Comparison of ENCODE assay signal across 14 mouse cellular contexts in genomic region chr15:91028494-91028893, GRCm38 (mm10). TPM values are rescaled to one million over a fixed set of nuclear protein-coding genes. Genes with fewer than 3 reads are reported as not detected.
A peak's percentile ranks its signal among the peaks of the same experiment; 100 is the strongest.
DNase-seq lines count a peak whose midpoint lies in the region; ATAC-seq lines count a peak whose summit lies in the region.
"Had no signal": no experiment of that assay in that cellular context is flagged by ENCODE, and none has a peak within 500 bp of the region (broad histone marks: within the 10 kb centered on the region; RNA-seq: fewer than 3 reads in every experiment).

No protein-coding gene starts in this region.

- no peak overlapping the region for H3K4me3 ChIP-seq in embryonic facial prominence, embryonic 13.5 days
- H3K4me3 ChIP-seq in embryonic facial prominence, embryonic 10.5 days = no peak overlapping the region
- no peak overlapping the region for H3K4me3 ChIP-seq in hindbrain, embryonic 10.5 days
- H3K4me3 ChIP-seq in neural tube, embryonic 14.5 days (ENCODE audit: low read depth, low read length) = no peak overlapping the region

- H3K9ac ChIP-seq in embryonic facial prominence, embryonic 13.5 days = 0 out of 2 replicates have a peak overlapping the region, but pooled peaks have one; percentile 0
- H3K9ac ChIP-seq in neural tube, embryonic 14.5 days (replicated peaks; ENCODE audit: low read depth, low read length) = no peak overlapping the region

- H3K4me2 ChIP-seq in embryonic facial prominence, embryonic 13.5 days = no peak overlapping the region
- no peak overlapping the region for H3K4me2 ChIP-seq in neural tube, embryonic 14.5 days (ENCODE audit: low read depth, low read length)

- 33% methylated on average over 10 of the region's 10 CpGs for WGBS in embryonic facial prominence, embryonic 13.5 days
- WGBS in embryonic facial prominence, embryonic 10.5 days = 60% methylated on average over 10 of the region's 10 CpGs
- 75% methylated on average over 10 of the region's 10 CpGs for WGBS in hindbrain, embryonic 10.5 days
- 68% methylated on average over 10 of the region's 10 CpGs for WGBS in neural tube, embryonic 14.5 days

- no peak for ATAC-seq in embryonic facial prominence, embryonic 13.5 days (ENCODE audit: insufficient number of reproducible peaks, insufficient read depth, low FRiP score, low TSS enrichment, low read depth)
- no peak for ATAC-seq in neural tube, embryonic 14.5 days (ENCODE audit: low read depth)
- ATAC-seq: intestine, embryonic 16.5 days; lung, postnatal 0 days had no signal

- peaks cover 4% of the 10 kb centered on the region; the same call in 1 of the 2 replicates for H3K4me1 ChIP-seq in embryonic facial prominence, embryonic 13.5 days
- H3K4me1 ChIP-seq in embryonic facial prominence, embryonic 10.5 days = no peaks in the 10 kb centered on the region
- 0 out of 2 replicates have a peak, but pooled peaks cover 3% of the 10 kb centered on the region for H3K4me1 ChIP-seq in hindbrain, embryonic 10.5 days (replicated peaks)
- no peaks in the 10 kb centered on the region for H3K4me1 ChIP-seq in neural tube, embryonic 14.5 days (ENCODE audit: control insufficient read depth, insufficient read depth, low read length)

- H3K27ac ChIP-seq in embryonic facial prominence, embryonic 13.5 days = peak overlapping the region; percentile 60
- H3K27ac ChIP-seq in embryonic facial prominence, embryonic 10.5 days (replicated peaks) = no peak overlapping the region
- H3K27ac ChIP-seq in hindbrain, embryonic 10.5 days = 0 out of 2 replicates have a peak overlapping the region, but pooled peaks have one; percentile 53
- peak overlapping the region; percentile 44 for H3K27ac ChIP-seq in neural tube, embryonic 14.5 days (ENCODE audit: low read depth, low read length)

- H3K36me3 ChIP-seq in embryonic facial prominence, embryonic 13.5 days = no peaks in the 10 kb centered on the region
- H3K36me3 ChIP-seq in embryonic facial prominence, embryonic 10.5 days (replicated peaks) = peaks cover 10% of the 10 kb centered on the region
- H3K36me3 ChIP-seq in hindbrain, embryonic 10.5 days = peaks cover 48% of the 10 kb centered on the region
- no peaks in the 10 kb centered on the region for H3K36me3 ChIP-seq in neural tube, embryonic 14.5 days (ENCODE audit: control insufficient read depth, insufficient read depth, low read length)

- no peak for DNase-seq in embryonic facial prominence, embryonic 10.5 days (ENCODE audit: low spot score)
- peak; percentile 56 for DNase-seq in layer of hippocampus, adult 9-11 months
- no peak for DNase-seq in layer of hippocampus, postnatal 36 days
- no peak for DNase-seq in hindbrain, embryonic 10.5 days (ENCODE audit: low spot score)
- no peak for DNase-seq in cerebellum, postnatal 4 days (ENCODE audit: low spot score in 2 of 2)
- DNase-seq in urinary bladder, adult 18-20 months (ENCODE audit: low spot score in 2 of 2) = no peak
- DNase-seq: cerebellum, postnatal 10 days; gastrocnemius, postnatal 14 days; liver; thymus, postnatal 4 days had no signal

- no peaks in the 10 kb centered on the region for H3K27me3 ChIP-seq in embryonic facial prominence, embryonic 13.5 days
- no peaks in the 10 kb centered on the region for H3K27me3 ChIP-seq in embryonic facial prominence, embryonic 10.5 days (replicated peaks; ENCODE audit: low read depth, poor library complexity, severe bottlenecking)
- no peaks in the 10 kb centered on the region for H3K27me3 ChIP-seq in hindbrain, embryonic 10.5 days (ENCODE audit: insufficient read depth, poor library complexity, severe bottlenecking)
- no peaks in the 10 kb centered on the region for H3K27me3 ChIP-seq in neural tube, embryonic 14.5 days (ENCODE audit: control insufficient read depth, insufficient read depth, low read length)

- no peaks in the 10 kb centered on the region for H3K9me3 ChIP-seq in embryonic facial prominence, embryonic 13.5 days
- 0 out of 2 replicates have a peak, but pooled peaks cover 4% of the 10 kb centered on the region for H3K9me3 ChIP-seq in embryonic facial prominence, embryonic 10.5 days
- H3K9me3 ChIP-seq in hindbrain, embryonic 10.5 days = peaks cover 14% of the 10 kb centered on the region
- no peaks in the 10 kb centered on the region for H3K9me3 ChIP-seq in neural tube, embryonic 14.5 days (ENCODE audit: control insufficient read depth, low read length)

RNA-seq across cellular contexts. Expression of gene Kif21a, which starts 21.3 kb away (rescaled TPM):
- 7.9 and 8.9 TPM in 2 replicates for polyA plus RNA-seq in embryonic facial prominence, embryonic 13.5 days (2015; fragmentation: Nextera tagmentation; extraction: Ambion mirVana)
- 9.2 and 11.5 TPM in 2 replicates for polyA plus RNA-seq in embryonic facial prominence, embryonic 10.5 days (2016; fragmentation: Nextera tagmentation; extraction: Ambion mirVana)
- 100 to 1,000 TPM; 124 to 127 TPM for total RNA-seq in layer of hippocampus, postnatal 36 days (2021)
- polyA plus RNA-seq in hindbrain, embryonic 10.5 days (2016; fragmentation: Nextera tagmentation; extraction: Ambion mirVana) = 26.2 and 28.6 TPM in 2 replicates
- polyA plus RNA-seq in neural tube, embryonic 14.5 days (2014; fragmentation: Nextera tagmentation; extraction: Ambion mirVana) = 55.7 and 59.3 TPM in 2 replicates
